Mouse (Mus musculus) midbrain, embryonic 16.5 days (tissue): ENCODE results near the gene Gm8104. TPM values are rescaled to one million over a fixed set of nuclear protein-coding genes. Genes with fewer than 3 reads are reported as not detected.
"Not testable (repeated sequence)": the region's sequence is repeated elsewhere in the genome, so short reads cannot be mapped to it uniquely, and the experiment has no call there.

Source experiments
- ATAC-seq: fragments of 200-750 bp; cut with Nextera tagmentation; 2 replicates; pipeline ENCODE4 v1.8.0; 2017; ENCODE audit warnings: moderate TSS enrichment
- H3K27ac ChIP-seq: fragments of 300-500 bp; sonication (generic); 2 replicates; pipeline ENCODE4 v1.5.1; 2014; ENCODE audit warnings: mild to moderate bottlenecking, low read length, mixed read lengths
- H3K27me3 ChIP-seq: fragments of 300-500 bp; sonication (generic); 2 replicates; pipeline ENCODE4 v1.6.1; 2014; ENCODE audit warnings: low read depth, low read length, mixed read lengths; ENCODE audit not compliant: control insufficient read depth, insufficient read depth
- H3K36me3 ChIP-seq: fragments of 300-500 bp; sonication (generic); 2 replicates; pipeline ENCODE4 v1.6.1; 2014; ENCODE audit warnings: mild to moderate bottlenecking, low read length, moderate library complexity, mixed read lengths; ENCODE audit not compliant: control insufficient read depth, insufficient read depth
- H3K4me1 ChIP-seq: fragments of 300-500 bp; sonication (generic); 2 replicates; pipeline ENCODE4 v1.6.1; 2014; ENCODE audit warnings: mild to moderate bottlenecking, low read length, mixed read lengths; ENCODE audit not compliant: control insufficient read depth, insufficient read depth
- H3K4me2 ChIP-seq: fragments of 300-500 bp; sonication (generic); 2 replicates; pipeline ENCODE4 v1.6.1; 2014; ENCODE audit warnings: mild to moderate bottlenecking, low read length, mixed read lengths
- H3K4me3 ChIP-seq: fragments of 300-500 bp; sonication (generic); 2 replicates; pipeline ENCODE4 v1.5.1; 2014; ENCODE audit warnings: low read depth, mild to moderate bottlenecking, low read length, moderate library complexity, mixed read lengths
- H3K9ac ChIP-seq: fragments of 300-500 bp; sonication (generic); 2 replicates; pipeline ENCODE4 v1.6.1; 2014; ENCODE audit warnings: low read depth, low read length, mixed read lengths
- H3K9me3 ChIP-seq: fragments of 300-500 bp; sonication (generic); replicated peaks from 2 replicates; pipeline ENCODE4 v1.6.1; 2014; ENCODE audit warnings: mild to moderate bottlenecking, low read length, mixed read lengths; ENCODE audit not compliant: control insufficient read depth, poor library complexity, severe bottlenecking
- WGBS: fragments of 180-500 bp; shearing (Covaris S2); extraction: QIAGEN DNeasy Blood & Tissue Kit; methylation state at CpG from one replicate; pipeline ENCODE4 v1.1.7; 2014; 5-methylcytosine and 5-hydroxymethylcytosine counted together
- polyA plus RNA-seq: library from polyadenylated mRNA; unstranded; fragments of >200 nt; fragmentation: Nextera tagmentation; extraction: Ambion mirVana; gene quantifications from 2 replicates; pipeline ENCODE4 v1.2.1, GENCODE M21; 2015

Gene Gm8104
- polyA plus RNA-seq: not detected in 2 replicates

DNA sequence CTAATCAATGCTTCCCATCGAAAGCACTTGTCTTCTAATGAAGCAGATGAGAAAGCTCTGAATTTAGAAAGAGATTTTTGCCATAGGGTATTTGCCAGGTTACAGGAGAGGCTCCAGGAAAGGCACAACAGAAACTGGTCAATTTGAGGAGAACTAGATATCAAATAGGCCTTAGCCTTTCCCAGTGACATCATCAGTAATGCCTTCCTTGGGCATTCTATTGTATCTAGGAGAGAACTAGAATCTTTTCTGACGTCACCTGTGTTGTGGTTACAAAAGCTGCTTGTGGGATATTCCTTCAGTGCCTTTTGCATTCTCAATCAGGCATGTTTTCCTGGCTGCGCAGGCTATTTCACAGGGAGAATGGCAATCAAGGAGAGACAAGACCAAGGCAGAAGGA, at the start of gene Gm8104:
Gene Gm8104 (plus strand): TSS at position 301 of the 400 bp plus-strand sequence.
- H3K4me1 ChIP-seq, H3K9me3 ChIP-seq, ATAC-seq, H3K27me3 ChIP-seq, H3K4me3 ChIP-seq, H3K4me2 ChIP-seq, H3K9ac ChIP-seq, H3K27ac ChIP-seq, H3K36me3 ChIP-seq: not testable (repeated sequence)
- WGBS: 88% methylated on average over 3 of the region's 3 CpGs

DNA sequence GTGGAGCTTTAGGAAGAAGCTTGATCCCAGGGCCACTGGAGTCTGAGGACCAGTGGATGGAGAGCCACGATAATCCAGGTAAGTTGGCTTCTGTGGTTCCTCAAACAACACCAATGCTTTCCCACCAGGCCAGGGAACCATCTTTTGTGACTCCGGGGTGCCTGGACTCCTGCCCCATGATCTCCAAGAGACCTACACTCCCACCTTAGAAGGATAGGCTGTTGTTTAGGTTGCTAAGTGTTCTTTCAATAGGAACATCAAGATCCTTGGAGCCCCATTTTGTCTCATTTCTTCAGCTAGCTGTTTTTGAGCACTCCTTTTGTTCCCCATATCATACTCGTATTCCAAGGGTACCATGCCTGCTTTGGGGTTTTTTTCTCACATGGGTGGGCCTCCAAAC, 42.3 kb upstream of the Gm8104 start:
- not testable (repeated sequence) for H3K27ac ChIP-seq, H3K27me3 ChIP-seq, H3K9me3 ChIP-seq, H3K4me1 ChIP-seq, ATAC-seq, H3K9ac ChIP-seq, H3K4me3 ChIP-seq, H3K4me2 ChIP-seq, H3K36me3 ChIP-seq
- WGBS: 67% methylated on average over 3 of the region's 3 CpGs

- H3K27me3 ChIP-seq, H3K9ac ChIP-seq, H3K4me2 ChIP-seq, H3K36me3 ChIP-seq, H3K4me1 ChIP-seq, H3K27ac ChIP-seq, ATAC-seq, H3K9me3 ChIP-seq, H3K4me3 ChIP-seq: not testable (repeated sequence)
- WGBS: 68% methylated on average over 4 of the region's 4 CpGs
Observed at GRCm38 (mm10) chr14:43060179-43060578, 40.2 kb upstream of the Gm8104 start.

GRCm38 (mm10) chr14:43076543-43076942, 23.9 kb upstream of the Gm8104 start, which contains the start of gene Gm8094:
Gm8094 (minus strand) TSS chr14:43076643.
- not testable (repeated sequence) for H3K4me1 ChIP-seq, H3K36me3 ChIP-seq, H3K9me3 ChIP-seq, ATAC-seq, H3K9ac ChIP-seq, H3K27me3 ChIP-seq, H3K27ac ChIP-seq, H3K4me3 ChIP-seq, H3K4me2 ChIP-seq
- 88% methylated on average over 2 of the region's 2 CpGs for WGBS

- 89% methylated on average over 1 of the region's 1 CpGs for WGBS
- not testable (repeated sequence) for H3K27ac ChIP-seq, ATAC-seq
Observed at GRCm38 (mm10) chr14:43084936-43085730, 15.3 kb upstream of the Gm8104 start.

GRCm38 (mm10) chr14:43089103-43089919, 11.1 kb upstream of the Gm8104 start:
- WGBS: 35% methylated on average over 1 of the region's 14 CpGs

More at GRCm38 (mm10) chr14:43084936-43085730, 15.3 kb upstream of the Gm8104 start:
- not testable (repeated sequence) for H3K27me3 ChIP-seq, H3K4me3 ChIP-seq, H3K4me1 ChIP-seq, H3K4me2 ChIP-seq, H3K9ac ChIP-seq, H3K36me3 ChIP-seq, H3K9me3 ChIP-seq

GRCm38 (mm10) chr14:43119673-43120072, 19.3 kb downstream of the Gm8104 start:
- whole genome bisulfite sequencing: 91% methylated on average over 1 of the region's 3 CpGs
- not testable (repeated sequence) for H3K9me3 ChIP-seq, H3K9ac ChIP-seq, H3K36me3 ChIP-seq, H3K27ac ChIP-seq, H3K4me2 ChIP-seq, ATAC-seq, H3K27me3 ChIP-seq, H3K4me3 ChIP-seq, H3K4me1 ChIP-seq

More at GRCm38 (mm10) chr14:43089103-43089919, 11.1 kb upstream of the Gm8104 start:
- H3K4me1 ChIP-seq, H3K9me3 ChIP-seq, H3K4me3 ChIP-seq, H3K4me2 ChIP-seq, H3K27ac ChIP-seq, H3K36me3 ChIP-seq, H3K27me3 ChIP-seq, H3K9ac ChIP-seq: not testable (repeated sequence)
- ATAC-seq: 0 out of 2 replicates have a peak, but pooled peaks have one; percentile 36

- ATAC-seq, H3K4me2 ChIP-seq: not testable (repeated sequence)
Observed at GRCm38 (mm10) chr14:43126286-43126685, 25.9 kb downstream of the Gm8104 start.

More at GRCm38 (mm10) chr14:43126286-43126685, 25.9 kb downstream of the Gm8104 start:
- not testable (repeated sequence) for H3K27me3 ChIP-seq, H3K4me3 ChIP-seq, H3K27ac ChIP-seq, H3K36me3 ChIP-seq, H3K4me1 ChIP-seq, H3K9me3 ChIP-seq, H3K9ac ChIP-seq
